In genomic region chr11:106428106-106428505, GRCm38 (mm10) we compare ENCODE assay signal across 19 mouse cellular contexts. TPM values are rescaled to one million over a fixed set of nuclear protein-coding genes. Genes with fewer than 3 reads are reported as not detected.
DNase-seq lines count a peak whose midpoint lies in the region; ATAC-seq and TF ChIP-seq lines count a peak whose summit lies in the region.
"Had no signal": no experiment of that assay in that cellular context is flagged by ENCODE, and none has a peak within 500 bp of the region (broad histone marks: within the 10 kb centered on the region; RNA-seq: fewer than 3 reads in every experiment).

No protein-coding gene starts in this region.

- H3K4me1 ChIP-seq in embryonic facial prominence, embryonic 14.5 days (ENCODE audit: control insufficient read depth, insufficient read depth, low read length): no peaks in the 10 kb centered on the region
- H3K4me1 ChIP-seq in embryonic facial prominence, embryonic 10.5 days: no peaks in the 10 kb centered on the region
- H3K4me1 ChIP-seq in liver, adult 2 months (ENCODE audit: control insufficient read depth, insufficient read depth, low read length): peaks cover 24% of the 10 kb centered on the region
- H3K4me1 ChIP-seq in liver, embryonic 12.5 days: 0 out of 2 replicates have a peak, but pooled peaks cover 12% of the 10 kb centered on the region
- H3K4me1 ChIP-seq: embryonic facial prominence, embryonic 13.5 days; forebrain, embryonic 10.5 days had no signal

- no peak for ATAC-seq in embryonic facial prominence, embryonic 14.5 days (ENCODE audit: low read depth)
- ATAC-seq in liver, embryonic 12.5 days: no peak
- peak; percentile 95 for ATAC-seq in common myeloid progenitor, adult 5-6 weeks (replicated peaks; ENCODE audit: low read depth, poor library complexity, severe bottlenecking)
- ATAC-seq in monocyte, adult 5-6 weeks (replicated peaks; ENCODE audit: insufficient number of reproducible peaks, low FRiP score, low TSS enrichment, poor library complexity, severe bottlenecking): peak; percentile 94
- ATAC-seq in inflammation-experienced regulatory T-cells, adult 6 months: no peak

- no peak overlapping the region for H3K9ac ChIP-seq in embryonic facial prominence, embryonic 14.5 days (ENCODE audit: low read depth, low read length)
- no peak overlapping the region for H3K9ac ChIP-seq in liver, adult 2 months (ENCODE audit: low read depth, low read length)
- H3K9ac ChIP-seq in liver, embryonic 12.5 days: no peak overlapping the region
- H3K9ac ChIP-seq: embryonic facial prominence, embryonic 13.5 days; liver, embryonic 15.5 days had no signal

- no peak for TF ChIP-seq POLR2A in liver, adult 2 months (IDR thresholded peaks at IDR 0.05; ENCODE audit: extremely low read depth, insufficient read depth, low read length)

- peaks cover 12% of the 10 kb centered on the region; the same call in 1 of the 2 replicates for H3K36me3 ChIP-seq in embryonic facial prominence, embryonic 14.5 days (ENCODE audit: control insufficient read depth, insufficient read depth, low read length)
- H3K36me3 ChIP-seq in embryonic facial prominence, embryonic 10.5 days (replicated peaks): peaks cover 9% of the 10 kb centered on the region
- H3K36me3 ChIP-seq in liver, adult 2 months (ENCODE audit: control insufficient read depth, insufficient read depth, low read length): peaks cover 69% of the 10 kb centered on the region
- peaks cover 39% of the 10 kb centered on the region for H3K36me3 ChIP-seq in liver, embryonic 12.5 days

- no peaks in the 10 kb centered on the region for H3K27me3 ChIP-seq in embryonic facial prominence, embryonic 14.5 days (replicated peaks; ENCODE audit: control insufficient read depth, insufficient read depth, low read length)
- no peaks in the 10 kb centered on the region for H3K27me3 ChIP-seq in embryonic facial prominence, embryonic 10.5 days (replicated peaks; ENCODE audit: low read depth, poor library complexity, severe bottlenecking)
- no peaks in the 10 kb centered on the region for H3K27me3 ChIP-seq in liver, adult 2 months (ENCODE audit: control insufficient read depth, insufficient read depth, low read length)
- H3K27me3 ChIP-seq in liver, embryonic 12.5 days (replicated peaks): no peaks in the 10 kb centered on the region
- H3K27me3 ChIP-seq: embryonic facial prominence, embryonic 13.5 days; liver, embryonic 15.5 days had no signal

- H3K9me3 ChIP-seq in embryonic facial prominence, embryonic 14.5 days (ENCODE audit: control insufficient read depth, low read length): no peaks in the 10 kb centered on the region
- no peaks in the 10 kb centered on the region for H3K9me3 ChIP-seq in embryonic facial prominence, embryonic 10.5 days
- no peaks in the 10 kb centered on the region for H3K9me3 ChIP-seq in liver, embryonic 12.5 days (replicated peaks)
- H3K9me3 ChIP-seq: embryonic facial prominence, embryonic 13.5 days; forebrain, embryonic 10.5 days; liver, embryonic 15.5 days had no signal

- H3K79me2 ChIP-seq in liver, adult 2 months (ENCODE audit: control insufficient read depth, insufficient read depth, low read length): peaks cover 3% of the 10 kb centered on the region; the same call in 1 of the 2 replicates

- peak; percentile 35 for DNase-seq in embryonic facial prominence, embryonic 14.5 days (ENCODE audit: low spot score)
- no peak for DNase-seq in embryonic facial prominence, embryonic 10.5 days (ENCODE audit: low spot score)
- peak; percentile 52 for DNase-seq in liver, adult 2 months (ENCODE audit: extremely low read depth, low read depth, low spot score)
- no peak for DNase-seq in left cerebral cortex, adult 2 months (ENCODE audit: extremely low spot score in 1 of 2, low spot score in 2 of 2)
- DNase-seq: adrenal gland, postnatal 10 days; cerebellum, postnatal 10 days; heart, postnatal 4 days; layer of hippocampus, postnatal 36 days; left cerebral cortex, postnatal 4 days; thymus, postnatal 36 days had no signal

- H3K27ac ChIP-seq in embryonic facial prominence, embryonic 14.5 days (replicated peaks; ENCODE audit: low read depth, low read length): no peak overlapping the region
- H3K27ac ChIP-seq in embryonic facial prominence, embryonic 10.5 days (replicated peaks): no peak overlapping the region
- H3K27ac ChIP-seq in liver, adult 2 months (replicated peaks; ENCODE audit: insufficient read depth, low read depth, low read length): peak overlapping the region; percentile 54
- H3K27ac ChIP-seq in liver, embryonic 12.5 days: no peak overlapping the region
- no peak overlapping the region for H3K27ac ChIP-seq in left cerebral cortex, adult 2 months
- H3K27ac ChIP-seq: embryonic facial prominence, embryonic 13.5 days; forebrain, embryonic 10.5 days had no signal

- WGBS in embryonic facial prominence, embryonic 14.5 days: 82% methylated on average over 4 of the region's 4 CpGs
- WGBS in embryonic facial prominence, embryonic 10.5 days: 88% methylated on average over 4 of the region's 4 CpGs
- 80% methylated on average over 4 of the region's 4 CpGs for WGBS in liver, adult 2 months
- 37% methylated on average over 4 of the region's 4 CpGs for WGBS in liver, embryonic 12.5 days (ENCODE audit: insufficient replicate concordance)

- H3K4me2 ChIP-seq in embryonic facial prominence, embryonic 14.5 days (ENCODE audit: low read depth, low read length): no peak overlapping the region
- H3K4me2 ChIP-seq in liver, embryonic 12.5 days: no peak overlapping the region
- H3K4me2 ChIP-seq: embryonic facial prominence, embryonic 13.5 days; liver, embryonic 15.5 days had no signal

- no peak overlapping the region for H3K4me3 ChIP-seq in embryonic facial prominence, embryonic 14.5 days (ENCODE audit: low read depth, low read length)
- no peak overlapping the region for H3K4me3 ChIP-seq in embryonic facial prominence, embryonic 10.5 days
- H3K4me3 ChIP-seq in liver, adult 2 months (ENCODE audit: insufficient read depth, low read depth, low read length): no peak overlapping the region
- no peak overlapping the region for H3K4me3 ChIP-seq in liver, embryonic 12.5 days
- no peak overlapping the region for H3K4me3 ChIP-seq in left cerebral cortex, adult 2 months
- H3K4me3 ChIP-seq: embryonic facial prominence, embryonic 13.5 days; forebrain, embryonic 10.5 days; heart, adult 2 months; liver, embryonic 15.5 days; myocyte had no signal

- intact Hi-C loops in left cerebral cortex, adult 2 months (cut with DNase I): no loop called here

- TF ChIP-seq CTCF in liver, adult 2 months (IDR thresholded peaks at IDR 0.05; ENCODE audit: low read depth, low read length): no peak
- no peak for TF ChIP-seq CTCF in left cerebral cortex, adult 2 months (IDR thresholded peaks at IDR 0.05)

RNA-seq across cellular contexts. Expression of gene Icam2, which starts 40.2 kb away (rescaled TPM):
- 42.2 and 44.3 TPM in 2 replicates for polyA plus RNA-seq in embryonic facial prominence, embryonic 14.5 days (2014; fragmentation: Nextera tagmentation; extraction: Ambion mirVana)
- 16.9 and 20.6 TPM in 2 replicates for polyA plus RNA-seq in embryonic facial prominence, embryonic 10.5 days (2016; fragmentation: Nextera tagmentation; extraction: Ambion mirVana)
- total RNA-seq in liver, adult 2 months (2014; rRNA removed): 5.3 and 6.7 TPM in 2 replicates
- 5.0 and 5.4 TPM in 2 replicates for polyA plus RNA-seq in liver, adult 2 months (2012; rRNA removed)
- 22.8 and 23.1 TPM in 2 replicates for polyA plus RNA-seq in liver, embryonic 12.5 days (2016; fragmentation: Nextera tagmentation; extraction: Ambion mirVana)
- total RNA-seq in common myeloid progenitor, adult 5-6 weeks (2017): 54.6 and 70.8 TPM in 2 replicates
- 32.3 to 70.2 TPM (median 56.4 TPM) in 3 replicates for total RNA-seq in monocyte, adult 5-6 weeks (2017)
- total RNA-seq in left cerebral cortex, adult 2 months (2021): 1 to 10 TPM; 3.2 to 3.6 TPM
- 100 to 1,000 TPM in 2 of 3 experiments, 10 to 100 TPM in 1; 91.8 to 131 (median 125) TPM for polyA plus RNA-seq in inflammation-experienced regulatory T-cells, adult 6 months (2017; shearing (Covaris generic))
- polyA plus RNA-seq: myocyte had no signal

RNA-seq across cellular contexts. Expression of gene Ern1, which starts 59.5 kb away (rescaled TPM):
- polyA plus RNA-seq in embryonic facial prominence, embryonic 14.5 days (2014; fragmentation: Nextera tagmentation; extraction: Ambion mirVana): 5.9 and 7.0 TPM in 2 replicates
- 5.4 and 5.5 TPM in 2 replicates for polyA plus RNA-seq in embryonic facial prominence, embryonic 10.5 days (2016; fragmentation: Nextera tagmentation; extraction: Ambion mirVana)
- 18.2 and 24.1 TPM in 2 replicates for total RNA-seq in liver, adult 2 months (2014; rRNA removed)
- 36.3 and 52.8 TPM in 2 replicates for polyA plus RNA-seq in liver, adult 2 months (2012; rRNA removed)
- polyA plus RNA-seq in liver, embryonic 12.5 days (2016; fragmentation: Nextera tagmentation; extraction: Ambion mirVana): 6.7 and 6.8 TPM in 2 replicates
- total RNA-seq in common myeloid progenitor, adult 5-6 weeks (2017): 21.1 and 32.6 TPM in 2 replicates
- total RNA-seq in monocyte, adult 5-6 weeks (2017): 27.8 to 71.5 TPM (median 30.5 TPM) in 3 replicates
- 10 to 100 TPM; 10.4 to 11.3 TPM for total RNA-seq in left cerebral cortex, adult 2 months (2021)
- 1 to 10 TPM; 1.4 to 1.8 (median 1.6) TPM for polyA plus RNA-seq in inflammation-experienced regulatory T-cells, adult 6 months (2017; shearing (Covaris generic))

Comparison
In these comparisons a context has a peak if more than half of its experiments do, and no peak if none do; other contexts are left out.
1. DNase-seq: peak in embryonic facial prominence, embryonic 14.5 days (single experiment) and liver, adult 2 months (single experiment); none in embryonic facial prominence, embryonic 10.5 days (single experiment) and left cerebral cortex, adult 2 months (0 of 2).
2. ATAC-seq: peak in common myeloid progenitor, adult 5-6 weeks (single experiment) and monocyte, adult 5-6 weeks (single experiment); none in embryonic facial prominence, embryonic 14.5 days (single experiment), liver, embryonic 12.5 days (single experiment) and inflammation-experienced regulatory T-cells, adult 6 months (single experiment).